Mouse (Mus musculus) hindbrain, embryonic 11.5 days (tissue): ENCODE measurements around the gene Tmem50a. TPM values are rescaled to one million over a fixed set of nuclear protein-coding genes. Genes with fewer than 3 reads are reported as not detected.

Source experiments
- ATAC-seq: fragments of 200-750 bp; cut with Nextera tagmentation; 2 replicates; pipeline ENCODE4 v1.8.0; 2017; ENCODE audit warnings: mild to moderate bottlenecking, moderate TSS enrichment, moderate library complexity; ENCODE audit not compliant: low FRiP score
- DNase-seq: peaks from one replicate; pipeline ENCODE4 v3.0.0-alpha.2; 2015; ENCODE audit warnings: low spot score
- H3K27ac ChIP-seq: fragments of 300-500 bp; sonication (generic); 2 replicates; pipeline ENCODE4 v1.5.1; 2014; ENCODE audit warnings: mild to moderate bottlenecking, low read depth, low read length
- H3K27me3 ChIP-seq: fragments of 300-500 bp; sonication (generic); 2 replicates; pipeline ENCODE4 v1.6.1; 2014; ENCODE audit warnings: mild to moderate bottlenecking, low read length, moderate library complexity, mixed read lengths; ENCODE audit not compliant: control insufficient read depth, insufficient read depth
- H3K36me3 ChIP-seq: fragments of 300-500 bp; sonication (generic); 2 replicates; pipeline ENCODE4 v1.6.1; 2014; ENCODE audit warnings: mild to moderate bottlenecking, low read length, moderate library complexity, mixed read lengths; ENCODE audit not compliant: control insufficient read depth, insufficient read depth
- H3K4me1 ChIP-seq: fragments of 300-500 bp; sonication (generic); replicated peaks from 2 replicates; pipeline ENCODE4 v1.6.1; 2014; ENCODE audit warnings: low read length, mixed read lengths; ENCODE audit not compliant: control insufficient read depth, insufficient read depth
- H3K4me2 ChIP-seq: fragments of 300-500 bp; sonication (generic); replicated peaks from 2 replicates; pipeline ENCODE4 v1.6.1; 2014; ENCODE audit warnings: mild to moderate bottlenecking, low read depth, low read length
- H3K4me3 ChIP-seq: fragments of 300-500 bp; sonication (generic); 2 replicates; pipeline ENCODE4 v1.5.1; 2014; ENCODE audit warnings: low read depth, low read length
- H3K9ac ChIP-seq: fragments of 300-500 bp; sonication (generic); 2 replicates; pipeline ENCODE4 v1.6.1; 2014; ENCODE audit warnings: low read depth, low read length
- H3K9me3 ChIP-seq: fragments of 300-500 bp; sonication (generic); 2 replicates; pipeline ENCODE4 v1.6.1; 2016; ENCODE audit warnings: low read length; ENCODE audit not compliant: control insufficient read depth
- WGBS: fragments of 180-500 bp; shearing (Covaris S2); extraction: QIAGEN DNeasy Blood & Tissue Kit; methylation state at CpG from one replicate; pipeline ENCODE4 v1.1.7; 2014; 5-methylcytosine and 5-hydroxymethylcytosine counted together
- polyA plus RNA-seq: library from polyadenylated mRNA; unstranded; fragments of >200 nt; fragmentation: Nextera tagmentation; extraction: Ambion mirVana; gene quantifications from 2 replicates; pipeline ENCODE4 v1.2.1, GENCODE M21; 2014

The Tmem50a gene
- polyA plus RNA-seq, 1 experiment from 2014 or later, result 167 TPM

DNA sequence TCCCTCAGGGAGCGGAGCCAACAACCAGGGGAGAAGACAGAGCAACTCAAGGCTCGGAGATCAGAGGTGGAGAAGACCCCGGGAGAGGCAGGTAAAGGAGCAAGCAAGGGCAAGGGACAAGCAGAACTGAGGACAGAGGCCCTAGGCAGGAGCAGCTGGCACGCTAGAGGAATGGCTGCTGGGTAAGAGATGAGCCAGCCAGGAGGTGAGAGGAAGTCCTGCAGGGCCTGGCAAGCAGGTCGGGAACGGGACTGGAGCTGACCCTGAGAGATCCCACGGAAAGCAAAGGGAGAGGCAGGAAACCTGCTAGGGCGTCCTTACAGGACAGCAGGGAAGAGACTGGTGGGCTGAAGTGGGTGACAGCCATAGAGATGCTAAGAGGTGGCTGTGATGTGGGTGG is 13.7 kb downstream of the Tmem50a start:
- ATAC-seq, result no peak
- H3K9me3 ChIP-seq, result no peaks in the 10 kb centered on the region
- no peak overlapping the region for H3K4me2 ChIP-seq
- peaks cover 3% of the 10 kb centered on the region for H3K36me3 ChIP-seq
- H3K4me3 ChIP-seq, result no peak overlapping the region
- no peak for DNase-seq
- no peak overlapping the region for H3K9ac ChIP-seq
- H3K27ac ChIP-seq, result no peak overlapping the region
- 91% methylated on average over 8 of the region's 8 CpGs for WGBS
- H3K27me3 ChIP-seq, result no peaks in the 10 kb centered on the region
- H3K4me1 ChIP-seq, result no peaks in the 10 kb centered on the region

DNA sequence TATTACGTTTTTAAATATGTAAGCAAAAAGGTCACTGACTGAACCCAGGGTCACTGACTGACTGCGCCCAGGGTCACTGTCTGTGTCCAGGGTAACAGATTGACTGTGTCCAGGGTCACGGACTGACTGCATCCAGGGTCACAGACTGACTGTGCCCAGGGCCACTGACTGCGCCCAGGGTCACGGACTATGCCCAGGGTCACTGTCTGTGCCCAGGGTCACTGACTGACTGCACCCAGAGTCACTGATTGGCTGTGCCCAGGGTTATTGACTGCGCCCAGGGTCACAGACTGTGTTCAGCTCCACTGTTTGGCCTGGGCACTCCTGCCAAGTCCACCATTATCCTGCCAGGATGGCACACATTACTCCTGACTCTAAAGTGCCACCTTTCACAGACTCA is 17.6 kb downstream of the Tmem50a start:
- DNase-seq (no peak), ATAC-seq (no peak)
- Histone ChIP-seq H3K9me3 (no peaks in the 10 kb centered on the region), H3K27me3 (no peaks in the 10 kb centered on the region), H3K36me3 (no peaks in the 10 kb centered on the region), H3K4me1 (no peaks in the 10 kb centered on the region), H3K4me2 (no peak overlapping the region), H3K4me3 (no peak overlapping the region), H3K27ac (no peak overlapping the region), H3K9ac (no peak overlapping the region)
- WGBS, result 89% methylated on average over 6 of the region's 6 CpGs

DNA sequence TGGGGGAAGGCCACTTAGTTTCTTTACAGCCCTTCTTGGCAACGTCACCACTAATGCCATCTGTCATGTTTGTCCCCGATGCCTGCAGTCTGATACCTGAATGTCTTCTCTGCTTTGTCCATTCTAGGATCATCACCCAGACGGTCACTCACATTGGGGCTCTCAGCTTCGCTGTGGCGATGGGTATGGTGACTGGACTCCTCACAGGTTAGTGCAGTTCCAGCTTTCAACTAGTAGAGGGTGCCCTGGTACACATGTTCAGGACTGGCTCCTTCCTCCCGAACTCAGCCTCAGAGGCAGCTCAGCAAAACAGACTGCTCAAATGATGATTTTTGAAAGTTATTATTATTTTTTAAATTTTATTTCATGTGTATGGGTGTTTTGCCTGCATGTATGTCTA is 22.7 kb downstream of the Tmem50a start:
- Histone ChIP-seq H3K4me3 (no peak overlapping the region), H3K9me3 (no peaks in the 10 kb centered on the region), H3K27me3 (no peaks in the 10 kb centered on the region), H3K36me3 (no peaks in the 10 kb centered on the region), H3K27ac (no peak overlapping the region), H3K9ac (no peak overlapping the region), H3K4me1 (no peaks in the 10 kb centered on the region), H3K4me2 (no peak overlapping the region)
- ATAC-seq (no peak), DNase-seq (no peak)
- WGBS, result 88% methylated on average over 6 of the region's 6 CpGs

DNA sequence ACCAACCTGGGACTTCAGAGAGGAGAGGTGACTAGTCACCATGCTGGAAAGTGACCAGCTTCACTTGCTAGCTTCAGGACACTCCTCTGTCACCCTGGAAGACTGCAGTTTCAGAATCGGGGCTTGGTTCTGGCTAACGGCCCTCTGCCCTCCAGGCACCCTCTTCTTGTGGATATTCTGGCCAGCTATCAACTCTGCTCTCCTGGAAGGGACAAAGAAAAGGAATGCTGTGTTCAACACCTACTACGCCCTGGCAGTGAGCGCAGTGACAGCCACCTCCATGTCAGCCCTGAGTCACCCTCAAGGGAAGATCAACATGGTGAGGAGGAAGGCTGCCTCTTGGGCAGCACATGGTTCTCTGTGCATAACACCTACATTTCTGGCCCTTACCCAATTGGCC is 30.5 kb downstream of the Tmem50a start:
- no peak overlapping the region for H3K4me2 ChIP-seq
- H3K9me3 ChIP-seq, result no peaks in the 10 kb centered on the region
- no peaks in the 10 kb centered on the region for H3K36me3 ChIP-seq
- DNase-seq (no peak), ATAC-seq (no peak)
- H3K27me3 ChIP-seq, result no peaks in the 10 kb centered on the region
- H3K9ac ChIP-seq, result no peak overlapping the region
- H3K4me3 ChIP-seq, result no peak overlapping the region
- H3K4me1 ChIP-seq, result peaks cover 2% of the 10 kb centered on the region; the same call in 1 of the 2 replicates
- WGBS, result 89% methylated on average over 4 of the region's 4 CpGs
- no peak overlapping the region for H3K27ac ChIP-seq

DNA sequence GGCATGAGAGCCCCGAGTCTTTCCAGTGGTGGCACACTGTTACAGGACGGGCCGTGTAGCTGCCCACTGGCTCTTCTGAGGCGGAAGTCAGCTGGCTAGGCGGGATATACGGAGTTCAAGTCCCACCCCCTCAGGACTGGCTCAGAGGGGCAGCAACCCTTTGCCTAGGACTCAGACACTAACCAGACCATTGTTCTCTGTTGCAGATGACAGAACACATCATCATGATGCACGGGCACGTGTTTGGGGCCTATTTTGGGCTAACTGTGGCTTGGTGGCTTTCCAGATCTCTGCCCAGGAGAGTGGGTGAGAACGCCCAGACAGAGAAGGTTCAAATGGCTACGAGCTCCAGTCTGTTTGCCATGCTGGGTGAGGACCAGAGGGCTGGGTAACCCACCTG is 31.0 kb downstream of the Tmem50a start:
- 90% methylated on average over 10 of the region's 10 CpGs for WGBS
- Histone ChIP-seq H3K9ac (no peak overlapping the region), H3K27me3 (no peaks in the 10 kb centered on the region), H3K9me3 (no peaks in the 10 kb centered on the region), H3K27ac (no peak overlapping the region), H3K4me1 (peaks cover 2% of the 10 kb centered on the region; the same call in 1 of the 2 replicates), H3K36me3 (no peaks in the 10 kb centered on the region), H3K4me3 (no peak overlapping the region), H3K4me2 (no peak overlapping the region)
- DNase-seq (no peak), ATAC-seq (no peak)

DNA sequence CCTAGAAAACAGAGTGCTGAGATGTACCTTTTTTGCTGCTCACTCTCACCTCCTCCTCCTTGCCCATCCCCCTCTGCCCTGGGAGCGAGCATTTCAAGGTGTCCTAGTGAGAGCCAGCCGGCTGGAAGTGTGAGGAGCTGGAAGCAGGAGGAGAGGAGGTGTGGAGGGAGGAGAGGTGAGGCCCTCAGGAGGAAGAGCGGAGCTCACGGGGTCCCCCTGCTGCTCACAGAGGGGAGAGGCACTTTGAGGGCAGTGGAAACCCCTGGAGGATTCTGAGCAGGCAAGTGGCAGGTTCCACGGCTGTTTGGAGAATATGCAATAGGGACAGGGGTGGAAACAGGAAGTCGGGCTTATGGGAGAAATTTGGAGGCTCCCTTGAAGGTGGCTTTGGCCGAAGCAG is 31.6 kb downstream of the Tmem50a start:
- ATAC-seq (no peak), DNase-seq (peak; percentile 59)
- Histone ChIP-seq H3K27ac (no peak overlapping the region), H3K27me3 (no peaks in the 10 kb centered on the region), H3K9ac (no peak overlapping the region), H3K4me1 (peaks cover 2% of the 10 kb centered on the region; the same call in 1 of the 2 replicates), H3K4me2 (no peak overlapping the region), H3K4me3 (no peak overlapping the region), H3K36me3 (no peaks in the 10 kb centered on the region), H3K9me3 (no peaks in the 10 kb centered on the region)
- WGBS, result 40% methylated on average over 7 of the region's 7 CpGs

DNA sequence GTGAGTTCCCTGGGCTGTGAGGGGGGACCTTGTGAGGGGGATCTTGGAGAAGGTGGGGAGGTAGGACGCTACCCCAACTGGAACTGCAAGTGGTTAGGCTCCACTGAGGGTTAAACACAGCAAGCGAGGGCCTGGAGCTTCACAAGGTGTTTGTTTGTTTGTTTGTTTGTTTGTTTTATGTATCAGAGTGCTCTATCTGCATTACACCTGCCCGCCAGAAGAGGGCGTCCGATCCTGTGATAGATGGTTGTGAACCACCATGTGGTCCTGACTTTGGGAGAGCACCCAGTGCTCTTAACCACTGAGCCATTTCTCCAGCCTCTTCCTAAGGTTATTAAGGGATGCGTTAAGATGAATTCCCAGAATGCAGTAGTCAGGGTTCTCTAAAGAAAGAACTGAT is 34.8 kb downstream of the Tmem50a start:
- DNase-seq (no peak), ATAC-seq (no peak)
- Histone ChIP-seq H3K27me3 (no peaks in the 10 kb centered on the region), H3K27ac (no peak overlapping the region), H3K36me3 (no peaks in the 10 kb centered on the region), H3K9ac (no peak overlapping the region), H3K4me1 (peaks cover 2% of the 10 kb centered on the region; the same call in 1 of the 2 replicates), H3K4me2 (peak overlapping the region; percentile 54; the same call in 1 of the 2 replicates), H3K9me3 (no peaks in the 10 kb centered on the region), H3K4me3 (no peak overlapping the region)
- 30% methylated on average over 6 of the region's 6 CpGs for WGBS

DNA sequence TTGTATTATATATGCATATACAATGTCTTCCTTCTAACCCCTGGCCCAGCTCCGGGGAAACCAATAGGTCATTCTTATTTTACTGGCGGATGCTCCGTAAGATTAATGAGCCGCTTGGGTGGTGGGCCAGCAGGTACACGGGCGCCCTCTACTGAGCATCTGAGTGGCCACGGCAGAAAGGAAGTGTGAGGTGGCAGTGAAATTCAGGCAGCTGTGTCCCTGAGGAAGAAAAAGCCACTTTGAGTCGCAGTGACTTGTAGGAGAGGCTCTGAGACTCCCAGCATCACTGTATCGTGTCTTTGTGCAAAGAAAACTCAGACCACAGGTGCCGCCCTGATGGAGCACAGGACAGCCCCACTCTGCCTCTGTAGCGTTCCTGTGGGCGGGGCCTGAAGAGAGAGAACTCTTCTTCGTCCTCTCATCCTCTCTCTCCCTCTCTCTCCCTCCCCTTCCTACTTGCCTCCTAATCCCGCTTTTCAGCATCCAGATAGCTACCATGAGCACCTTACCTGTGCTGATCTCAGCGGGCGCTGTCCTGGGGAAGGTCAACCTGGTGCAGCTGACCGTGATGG is 35.3 kb downstream of the Tmem50a start:
- Histone ChIP-seq H3K9ac (no peak overlapping the region), H3K4me2 (peak overlapping the region; percentile 54), H3K36me3 (no peaks in the 10 kb centered on the region), H3K27me3 (no peaks in the 10 kb centered on the region), H3K9me3 (no peaks in the 10 kb centered on the region), H3K4me3 (peak overlapping the region; percentile 27; the same call in 1 of the 2 replicates), H3K4me1 (peaks cover 2% of the 10 kb centered on the region; the same call in 1 of the 2 replicates), H3K27ac (no peak overlapping the region)
- peak; percentile 87 for DNase-seq
- WGBS, result 4% methylated on average over 17 of the region's 17 CpGs
- ATAC-seq, result no peak

DNA sequence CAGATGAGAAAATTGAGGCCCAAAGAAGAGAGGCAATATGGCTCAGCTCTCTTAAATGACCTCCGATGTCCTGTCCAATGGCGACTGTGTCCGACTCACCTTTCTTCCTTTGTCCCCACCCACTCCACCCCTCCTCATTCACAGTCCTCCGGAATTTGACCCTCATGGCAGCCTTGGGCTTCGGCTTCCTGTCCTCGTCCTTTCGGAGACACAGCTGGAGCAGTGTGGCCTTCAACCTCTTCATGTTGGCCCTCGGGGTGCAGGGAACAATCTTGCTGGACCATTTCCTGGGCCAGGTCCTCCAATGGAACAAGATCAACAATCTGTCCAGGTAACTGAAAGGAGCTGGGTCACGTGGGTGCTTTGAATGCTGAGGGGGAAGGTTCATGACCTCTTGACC is 38.7 kb downstream of the Tmem50a start:
- H3K4me2 ChIP-seq, result no peak overlapping the region
- WGBS, result 81% methylated on average over 9 of the region's 9 CpGs
- peaks cover 2% of the 10 kb centered on the region; the same call in 1 of the 2 replicates for H3K4me1 ChIP-seq
- no peaks in the 10 kb centered on the region for H3K36me3 ChIP-seq
- H3K9me3 ChIP-seq, result no peaks in the 10 kb centered on the region
- ATAC-seq (no peak), DNase-seq (no peak)
- H3K27me3 ChIP-seq, result no peaks in the 10 kb centered on the region
- no peak overlapping the region for H3K4me3 ChIP-seq
- no peak overlapping the region for H3K27ac ChIP-seq
- no peak overlapping the region for H3K9ac ChIP-seq
